Mouse (Mus musculus): ENCODE data around the gene Zic5.
"Not testable (repeated sequence)": the region's sequence is repeated elsewhere in the genome, so short reads cannot be mapped to it uniquely, and the experiment has no call there.

Gene Zic5

GRCm38 (mm10) chr14:122463734-122464341 lies 1.6 kb downstream of the Zic5 start:
- DNase-seq = not testable (repeated sequence)

GRCm38 (mm10) chr14:122463080-122463691 lies 2.3 kb downstream of the Zic5 start:
- no peak for DNase-seq

GRCm38 (mm10) chr14:122462689-122463079 lies 2.8 kb downstream of the Zic5 start:
- no peak for DNase-seq

- no peak for DNase-seq
Observed at GRCm38 (mm10) chr14:122461966-122462365, 3.5 kb downstream of the Zic5 start.

GRCm38 (mm10) chr14:122461500-122461899 lies 4.0 kb downstream of the Zic5 start:
- no peak for DNase-seq

GRCm38 (mm10) chr14:122460226-122460625 lies 5.3 kb downstream of the Zic5 start:
- DNase-seq = no peak

GRCm38 (mm10) chr14:122459776-122460175 lies 5.7 kb downstream of the Zic5 start:
- no peak for DNase-seq

GRCm38 (mm10) chr14:122459332-122459731 lies 6.1 kb downstream of the Zic5 start:
- not testable (repeated sequence) for DNase-seq

GRCm38 (mm10) chr14:122455562-122455958 lies 9.9 kb downstream of the Zic5 start:
- DNase-seq = no peak

GRCm38 (mm10) chr14:122454901-122455561 lies 10.4 kb downstream of the Zic5 start:
- no peak for DNase-seq

- DNase-seq = no peak
Observed at GRCm38 (mm10) chr14:122453996-122454738, 11.3 kb downstream of the Zic5 start.

GRCm38 (mm10) chr14:122453388-122453995 lies 12.0 kb downstream of the Zic5 start:
- no peak for DNase-seq

- DNase-seq = no peak
Observed at GRCm38 (mm10) chr14:122452701-122453387, 12.6 kb downstream of the Zic5 start.

- no peak for DNase-seq
Observed at GRCm38 (mm10) chr14:122451551-122452145, 13.8 kb downstream of the Zic5 start.

- peak; percentile 65 for DNase-seq
Observed at GRCm38 (mm10) chr14:122450496-122451382, 14.7 kb downstream of the Zic5 start, which contains the start of gene Gm5089. Gm5089 (minus strand) TSS chr14:122451115.

- DNase-seq = no peak
Observed at GRCm38 (mm10) chr14:122449601-122450495, 15.6 kb downstream of the Zic5 start.

- no peak for DNase-seq
Observed at GRCm38 (mm10) chr14:122436850-122437249, 28.6 kb downstream of the Zic5 start.

GRCm38 (mm10) chr14:122434039-122434438 lies 31.4 kb downstream of the Zic5 start:
- no peak for DNase-seq

- DNase-seq = no peak
Observed at GRCm38 (mm10) chr14:122432558-122432957, 32.9 kb downstream of the Zic5 start.

- no peak for DNase-seq
Observed at GRCm38 (mm10) chr14:122427654-122428053, 37.8 kb downstream of the Zic5 start.
